Mouse (Mus musculus) liver, embryonic 14.5 days (tissue): ENCODE measurements around the gene Plekhh3. TPM values are rescaled to one million over a fixed set of nuclear protein-coding genes. Genes with fewer than 3 reads are reported as not detected.

ENCODE experiments used
- ATAC-seq: fragments of 200-750 bp; cut with Nextera tagmentation; 2 replicates; pipeline ENCODE4 v1.8.0; 2017; ENCODE audit warnings: moderate number of reproducible peaks, mild to moderate bottlenecking, moderate library complexity; ENCODE audit not compliant: insufficient read depth
- DNase-seq, 3 experiments: peaks; one replicate each; pipeline ENCODE4 v3.0.0-alpha.2; 2012 to 2013; ENCODE audit warnings: low read depth in 3 of 3, low spot score in 3 of 3
- H3K27ac ChIP-seq: fragments of 300-500 bp; sonication (generic); 2 replicates; pipeline ENCODE4 v1.5.1; 2014; ENCODE audit warnings: moderate library complexity, mild to moderate bottlenecking, control low read depth, inconsistent platforms
- H3K27me3 ChIP-seq: fragments of 300-500 bp; sonication (generic); 2 replicates; pipeline ENCODE4 v1.6.1; 2014; ENCODE audit warnings: mild to moderate bottlenecking, low read length, moderate library complexity; ENCODE audit not compliant: control insufficient read depth, insufficient read depth
- H3K36me3 ChIP-seq: fragments of 300-500 bp; sonication (generic); replicated peaks from 2 replicates; pipeline ENCODE4 v1.6.1; 2014; ENCODE audit warnings: low read depth; ENCODE audit not compliant: control insufficient read depth, insufficient read depth
- H3K4me1 ChIP-seq, 2 experiments: fragments of 200-500 bp in 1 of 2; fragments of 300-500 bp in 1 of 2; sonication (generic) in 1 of 2; replicated peaks; 2 replicates each; pipeline ENCODE4 v1.6.1; 2012 to 2014; ENCODE audit warnings: antibody characterized with exemption in 1 of 2, inconsistent platforms in 1 of 2, low read length in 1 of 2; ENCODE audit not compliant: control insufficient read depth in 2 of 2, insufficient read depth in 2 of 2
- H3K4me2 ChIP-seq: fragments of 300-500 bp; sonication (generic); 2 replicates; pipeline ENCODE4 v1.6.1; 2014; ENCODE audit warnings: low read depth, mild to moderate bottlenecking, control low read depth, moderate library complexity
- H3K4me3 ChIP-seq, 2 experiments: fragments of 200-500 bp in 1 of 2; fragments of 300-500 bp in 1 of 2; sonication (generic) in 1 of 2; 2 replicates each; pipeline ENCODE4 v1.5.1; 2012 to 2014; ENCODE audit warnings: low read depth in 2 of 2, low read length in 2 of 2, mild to moderate bottlenecking in 2 of 2, control low read depth in 1 of 2, inconsistent platforms in 1 of 2, moderate library complexity in 1 of 2; ENCODE audit not compliant: insufficient read depth in 1 of 2
- H3K9ac ChIP-seq: fragments of 300-500 bp; sonication (generic); replicated peaks from 2 replicates; pipeline ENCODE4 v1.6.1; 2014; ENCODE audit warnings: mild to moderate bottlenecking, control low read depth, moderate library complexity
- H3K9me3 ChIP-seq: fragments of 300-500 bp; sonication (generic); 2 replicates; pipeline ENCODE4 v1.6.1; 2016; ENCODE audit warnings: low read length, mixed read lengths; ENCODE audit not compliant: control insufficient read depth
- CTCF ChIP-seq: IDR thresholded peaks from 2 replicates; pipeline ENCODE4 v1.5.1; 2016; ENCODE audit warnings: antibody characterized with exemption, low read depth, control low read depth
- EP300 ChIP-seq: IDR thresholded peaks from 2 replicates; pipeline ENCODE4 v1.6.1; 2016; ENCODE audit warnings: antibody characterized with exemption, low read depth
- WGBS: fragments of 180-500 bp; shearing (Covaris S2); extraction: QIAGEN DNeasy Blood & Tissue Kit; methylation state at CpG from one replicate; pipeline ENCODE4 v1.1.7; 2014; ENCODE audit not compliant: insufficient replicate concordance; 5-methylcytosine and 5-hydroxymethylcytosine counted together
- polyA plus RNA-seq, 2 experiments: library from polyadenylated mRNA; depleted of rRNA in 1 of 2; stranded (reverse) in 1 of 2; unstranded in 1 of 2; fragments of >200 nt; fragmentation: Nextera tagmentation in 1 of 2; extraction: Ambion mirVana in 1 of 2; gene quantifications; 2 replicates each; pipeline versions ENCODE4 v1.2.1 to v1.2.3; 2012 to 2014

Plekhh3 gene
- polyA plus RNA-seq, 2 experiments = 1.0 to 1.1 TPM

GRCm38 (mm10) chr11:101174851-101175628, 3.9 kb upstream of the Plekhh3 start, which contains the start of gene Ccr10:
Gene Ccr10 (minus strand): TSS chr11:101175443.
- Histone ChIP-seq H3K4me3 (no peak within 1 kb of the TSS), H3K9ac (no peak within 1 kb of the TSS), H3K27me3 (peaks cover 88% of the 10 kb centered on the region), H3K27ac (no peak within 1 kb of the TSS), H3K4me1 (peaks cover 0 to 12% of the 10 kb centered on the region in 2 experiments; a peak in 2 of 4 replicates), H3K36me3 (no peaks in the 10 kb centered on the region), H3K4me2 (no peak within 1 kb of the TSS; the same call in 1 of the 2 replicates), H3K9me3 (no peaks in the 10 kb centered on the region)
- 18% methylated on average over 14 of the region's 14 CpGs for WGBS
- no peak for ATAC-seq
- TF ChIP-seq EP300 = no peak
- peak; percentile 29; the same call in 1 of the 2 replicates for TF ChIP-seq CTCF
- DNase-seq = no peak

GRCm38 (mm10) chr11:101174389-101174745, 3.2 kb upstream of the Plekhh3 start:
- 37% methylated on average over 9 of the region's 9 CpGs for WGBS
- no peak for DNase-seq

GRCm38 (mm10) chr11:101173631-101174388, 2.7 kb upstream of the Plekhh3 start:
- 2% methylated on average over 61 of the region's 61 CpGs for WGBS
- H3K27ac ChIP-seq = no peak overlapping the region
- peak overlapping the region in 1 of 2 experiments; percentile 26; a peak in 1 of 4 replicates for H3K4me3 ChIP-seq
- ATAC-seq (peak; percentile 52), DNase-seq (peak in 2 of 3 experiments; percentile 41 to 43)
- H3K36me3 ChIP-seq = no peaks in the 10 kb centered on the region
- no peaks in the 10 kb centered on the region for H3K9me3 ChIP-seq
- H3K27me3 ChIP-seq = peaks cover 97% of the 10 kb centered on the region
- H3K4me1 ChIP-seq = peaks cover 0 to 12% of the 10 kb centered on the region in 2 experiments; a peak in 2 of 4 replicates
- TF ChIP-seq EP300 (no peak), CTCF (peak; percentile 93)
- H3K9ac ChIP-seq = no peak overlapping the region
- peak overlapping the region; percentile 45 for H3K4me2 ChIP-seq

More at GRCm38 (mm10) chr11:101174389-101174745, 3.2 kb upstream of the Plekhh3 start:
- TF ChIP-seq CTCF (no peak), EP300 (no peak)
- H3K4me3 ChIP-seq = no peak overlapping the region; a peak in 1 of 4 replicates
- no peak overlapping the region for H3K27ac ChIP-seq
- no peaks in the 10 kb centered on the region for H3K9me3 ChIP-seq
- peaks cover 0 to 12% of the 10 kb centered on the region in 2 experiments; a peak in 2 of 4 replicates for H3K4me1 ChIP-seq
- H3K27me3 ChIP-seq = peaks cover 95% of the 10 kb centered on the region
- peak overlapping the region; percentile 45 for H3K4me2 ChIP-seq
- no peaks in the 10 kb centered on the region for H3K36me3 ChIP-seq
- ATAC-seq = no peak
- H3K9ac ChIP-seq = no peak overlapping the region

GRCm38 (mm10) chr11:101173112-101173511, 2.0 kb upstream of the Plekhh3 start:
- no peak overlapping the region for H3K4me3 ChIP-seq
- H3K27me3 ChIP-seq = peaks cover 99% of the 10 kb centered on the region
- no peak overlapping the region for H3K9ac ChIP-seq
- DNase-seq (no peak), ATAC-seq (no peak)
- H3K27ac ChIP-seq = no peak overlapping the region
- 9% methylated on average over 11 of the region's 11 CpGs for WGBS
- H3K4me2 ChIP-seq = no peak overlapping the region
- no peaks in the 10 kb centered on the region for H3K9me3 ChIP-seq
- H3K36me3 ChIP-seq = no peaks in the 10 kb centered on the region
- TF ChIP-seq CTCF (no peak), EP300 (no peak)
- H3K4me1 ChIP-seq = peaks cover 0 to 12% of the 10 kb centered on the region in 2 experiments; a peak in 2 of 4 replicates

- Histone ChIP-seq H3K4me2 (peak overlapping the region; percentile 61), H3K36me3 (no peaks in the 10 kb centered on the region), H3K27me3 (peaks cover 99% of the 10 kb centered on the region), H3K27ac (no peak overlapping the region), H3K9me3 (no peaks in the 10 kb centered on the region), H3K4me3 (peak overlapping the region; percentile 48 to 51), H3K4me1 (peaks cover 0 to 12% of the 10 kb centered on the region in 2 experiments; a peak in 2 of 4 replicates), H3K9ac (no peak overlapping the region)
- 7% methylated on average over 5 of the region's 5 CpGs for WGBS
- DNase-seq (no peak), ATAC-seq (no peak)
- no peak for TF ChIP-seq EP300
- TF ChIP-seq CTCF = no peak
Measured at GRCm38 (mm10) chr11:101172434-101172815, 1.3 kb upstream of the Plekhh3 start.
